Mouse (Mus musculus): ENCODE measurements at regions not wholly inside any gene's neighbourhood (a gene's known extent, or its start where the extent isn't known, plus 50 kb on each side); places are given as distances from the start of the nearest gene placed in this dataset.

GRCm38 (mm10) chr2:162837776-162838175 is 93.6 kb upstream of the Srsf6 start:
- H3K9me3 ChIP-seq (replicated peaks; ENCODE audit: low read length) = no peaks in the 10 kb centered on the region

GRCm38 (mm10) chr2:162833741-162834140 is 97.6 kb upstream of the Srsf6 start:
- DNase-seq (ENCODE audit: low spot score) (no peak), ATAC-seq (replicated peaks; ENCODE audit: low FRiP score, low read depth) (no peak)
- 84% methylated on average over 6 of the region's 6 CpGs for WGBS
- Histone ChIP-seq H3K27me3 (ENCODE audit: insufficient read depth, low read length) (no peaks in the 10 kb centered on the region), H3K36me3 (ENCODE audit: insufficient read depth, low read length) (no peaks in the 10 kb centered on the region), H3K4me1 (replicated peaks; ENCODE audit: insufficient read depth, low read length) (no peaks in the 10 kb centered on the region), H3K4me2 (ENCODE audit: low read length) (no peak overlapping the region), H3K9me3 (replicated peaks; ENCODE audit: low read length) (no peaks in the 10 kb centered on the region), H3K27ac (no peak overlapping the region), H3K4me3 (replicated peaks; ENCODE audit: low read depth, low read length) (no peak overlapping the region), H3K9ac (ENCODE audit: low read depth, low read length) (no peak overlapping the region)
- no peak for TF ChIP-seq CTCF (IDR thresholded peaks at IDR 0.05; ENCODE audit: low read depth)

More at GRCm38 (mm10) chr2:162837776-162838175, 93.6 kb upstream of the Srsf6 start:
- no peak for TF ChIP-seq CTCF (IDR thresholded peaks at IDR 0.05; ENCODE audit: low read depth)
- no peaks in the 10 kb centered on the region for H3K36me3 ChIP-seq (ENCODE audit: insufficient read depth, low read length)
- H3K4me1 ChIP-seq (replicated peaks; ENCODE audit: insufficient read depth, low read length) = no peaks in the 10 kb centered on the region
- no peak overlapping the region for H3K4me3 ChIP-seq (replicated peaks; ENCODE audit: low read depth, low read length)
- no peak for DNase-seq (ENCODE audit: low spot score)
- H3K4me2 ChIP-seq (ENCODE audit: low read length) = no peak overlapping the region
- H3K27ac ChIP-seq = no peak overlapping the region
- ATAC-seq (replicated peaks; ENCODE audit: low FRiP score, low read depth) = no peak
- H3K27me3 ChIP-seq (ENCODE audit: insufficient read depth, low read length) = no peaks in the 10 kb centered on the region
- WGBS = 49% methylated on average over 2 of the region's 2 CpGs
- no peak overlapping the region for H3K9ac ChIP-seq (ENCODE audit: low read depth, low read length)

GRCm38 (mm10) chr2:162818787-162819186 is 112.5 kb upstream of the Srsf6 start:
- 91% methylated on average over 4 of the region's 4 CpGs for WGBS
- Histone ChIP-seq H3K9ac (ENCODE audit: low read depth, low read length) (no peak overlapping the region), H3K27me3 (ENCODE audit: insufficient read depth, low read length) (no peaks in the 10 kb centered on the region), H3K9me3 (replicated peaks; ENCODE audit: low read length) (no peaks in the 10 kb centered on the region), H3K4me3 (replicated peaks; ENCODE audit: low read depth, low read length) (no peak overlapping the region), H3K36me3 (ENCODE audit: insufficient read depth, low read length) (no peaks in the 10 kb centered on the region), H3K4me1 (replicated peaks; ENCODE audit: insufficient read depth, low read length) (no peaks in the 10 kb centered on the region), H3K27ac (no peak overlapping the region), H3K4me2 (ENCODE audit: low read length) (no peak overlapping the region)
- no peak for TF ChIP-seq CTCF (IDR thresholded peaks at IDR 0.05; ENCODE audit: low read depth)
- no peak for ATAC-seq (replicated peaks; ENCODE audit: low FRiP score, low read depth)
- DNase-seq (ENCODE audit: low spot score) = no peak

GRCm38 (mm10) chr2:162814205-162814604 is 117.1 kb upstream of the Srsf6 start:
- 53% methylated on average over 2 of the region's 2 CpGs for WGBS
- no peaks in the 10 kb centered on the region for H3K9me3 ChIP-seq (replicated peaks; ENCODE audit: low read length)
- no peaks in the 10 kb centered on the region for H3K27me3 ChIP-seq (ENCODE audit: insufficient read depth, low read length)
- H3K36me3 ChIP-seq (ENCODE audit: insufficient read depth, low read length) = no peaks in the 10 kb centered on the region
- no peak overlapping the region for H3K4me3 ChIP-seq (replicated peaks; ENCODE audit: low read depth, low read length)
- peak; percentile 54 for TF ChIP-seq CTCF (IDR thresholded peaks at IDR 0.05; ENCODE audit: low read depth)
- H3K4me2 ChIP-seq (ENCODE audit: low read length) = no peak overlapping the region
- ATAC-seq (replicated peaks; ENCODE audit: low FRiP score, low read depth) (no peak), DNase-seq (ENCODE audit: low spot score) (peak; percentile 9)
- H3K27ac ChIP-seq = no peak overlapping the region
- H3K9ac ChIP-seq (ENCODE audit: low read depth, low read length) = no peak overlapping the region
- H3K4me1 ChIP-seq (replicated peaks; ENCODE audit: insufficient read depth, low read length) = no peaks in the 10 kb centered on the region

GRCm38 (mm10) chr2:162807747-162808146 is 123.6 kb upstream of the Srsf6 start:
- no peak overlapping the region for H3K27ac ChIP-seq
- 45% methylated on average over 10 of the region's 10 CpGs for WGBS

GRCm38 (mm10) chr2:162796528-162796927 is 134.8 kb upstream of the Srsf6 start:
- DNase-seq (ENCODE audit: low spot score) = no peak
- Histone ChIP-seq H3K9me3 (replicated peaks; ENCODE audit: low read length) (no peaks in the 10 kb centered on the region), H3K4me1 (replicated peaks; ENCODE audit: insufficient read depth, low read length) (no peaks in the 10 kb centered on the region), H3K27ac (no peak overlapping the region), H3K4me3 (replicated peaks; ENCODE audit: low read depth, low read length) (no peak overlapping the region), H3K9ac (ENCODE audit: low read depth, low read length) (no peak overlapping the region), H3K4me2 (ENCODE audit: low read length) (no peak overlapping the region), H3K36me3 (ENCODE audit: insufficient read depth, low read length) (no peaks in the 10 kb centered on the region), H3K27me3 (ENCODE audit: insufficient read depth, low read length) (no peaks in the 10 kb centered on the region)
- TF ChIP-seq CTCF (IDR thresholded peaks at IDR 0.05; ENCODE audit: low read depth) = no peak
- WGBS = 67% methylated on average over 4 of the region's 4 CpGs
- no peak for ATAC-seq (replicated peaks; ENCODE audit: low FRiP score, low read depth)

More at GRCm38 (mm10) chr2:162807747-162808146, 123.6 kb upstream of the Srsf6 start:
- no peaks in the 10 kb centered on the region for H3K9me3 ChIP-seq (replicated peaks; ENCODE audit: low read length)
- no peak overlapping the region for H3K4me3 ChIP-seq (replicated peaks; ENCODE audit: low read depth, low read length)
- DNase-seq (ENCODE audit: low spot score) (peak; percentile 57), ATAC-seq (replicated peaks; ENCODE audit: low FRiP score, low read depth) (peak; percentile 72)
- no peak overlapping the region for H3K4me2 ChIP-seq (ENCODE audit: low read length)
- H3K9ac ChIP-seq (ENCODE audit: low read depth, low read length) = no peak overlapping the region
- no peaks in the 10 kb centered on the region for H3K27me3 ChIP-seq (ENCODE audit: insufficient read depth, low read length)
- H3K4me1 ChIP-seq (replicated peaks; ENCODE audit: insufficient read depth, low read length) = no peaks in the 10 kb centered on the region
- no peaks in the 10 kb centered on the region for H3K36me3 ChIP-seq (ENCODE audit: insufficient read depth, low read length)
- TF ChIP-seq CTCF (IDR thresholded peaks at IDR 0.05; ENCODE audit: low read depth) = no peak

- H3K4me1 ChIP-seq (replicated peaks; ENCODE audit: insufficient read depth, low read length) = no peaks in the 10 kb centered on the region
- no peak for TF ChIP-seq CTCF (IDR thresholded peaks at IDR 0.05; ENCODE audit: low read depth)
- no peak overlapping the region for H3K9ac ChIP-seq (ENCODE audit: low read depth, low read length)
- no peaks in the 10 kb centered on the region for H3K27me3 ChIP-seq (ENCODE audit: insufficient read depth, low read length)
- 85% methylated on average over 8 of the region's 8 CpGs for WGBS
- H3K4me3 ChIP-seq (replicated peaks; ENCODE audit: low read depth, low read length) = no peak overlapping the region
- no peaks in the 10 kb centered on the region for H3K36me3 ChIP-seq (ENCODE audit: insufficient read depth, low read length)
- no peaks in the 10 kb centered on the region for H3K9me3 ChIP-seq (replicated peaks; ENCODE audit: low read length)
- no peak overlapping the region for H3K4me2 ChIP-seq (ENCODE audit: low read length)
- no peak overlapping the region for H3K27ac ChIP-seq
- ATAC-seq (replicated peaks; ENCODE audit: low FRiP score, low read depth) (no peak), DNase-seq (ENCODE audit: low spot score) (no peak)
Observed at GRCm38 (mm10) chr2:162794285-162794684, 133.3 kb upstream of the Ptprt start.
